Mouse (Mus musculus) erythroblast, embryonic 14.5 days (primary cell): Measurements from ENCODE around the gene Sapcd2.

Source experiments
- GATA1 ChIP-seq: IDR thresholded peaks from 2 replicates; pipeline ENCODE4 v1.6.1; 2012; ENCODE audit warnings: low read length, inconsistent platforms, mixed read lengths
- TAL1 ChIP-seq: IDR thresholded peaks from 3 replicates; pipeline ENCODE4 v1.6.1; 2012; ENCODE audit warnings: low read length, inconsistent platforms, mixed read lengths

- TF ChIP-seq GATA1 (no peak), TAL1 (no peak)
Measured at GRCm38 (mm10) chr2:25402377-25402971, 30.4 kb downstream of the Sapcd2 start.
